Mouse (Mus musculus) liver, adult 2 months (tissue): Measurements from ENCODE around the gene Vps16. TPM values are rescaled to one million over a fixed set of nuclear protein-coding genes. Genes with fewer than 3 reads are reported as not detected.
A peak's percentile ranks its signal among the peaks of the same experiment; 100 is the strongest.

Experiments
- DNase-seq: peaks from one replicate; pipeline ENCODE4 v3.0.0-alpha.2; 2011; ENCODE audit warnings: low read depth, low spot score; ENCODE audit errors: extremely low read depth
- H3K27ac ChIP-seq: fragments of 200-500 bp; replicated peaks from 2 replicates; pipeline ENCODE4 v1.5.1; 2012; ENCODE audit warnings: low read depth, mild to moderate bottlenecking, control low read depth, inconsistent platforms, low read length; ENCODE audit not compliant: insufficient read depth
- H3K27me3 ChIP-seq: fragments of 200-500 bp; 2 replicates; pipeline ENCODE4 v1.6.1; 2012; ENCODE audit warnings: mild to moderate bottlenecking, moderate library complexity, low read length, inconsistent platforms; ENCODE audit not compliant: control insufficient read depth, insufficient read depth
- H3K36me3 ChIP-seq: fragments of 200-500 bp; 2 replicates; pipeline ENCODE4 v1.6.1; 2012; ENCODE audit warnings: low read length, inconsistent platforms; ENCODE audit not compliant: control insufficient read depth, insufficient read depth
- H3K4me1 ChIP-seq: fragments of 200-500 bp; 2 replicates; pipeline ENCODE4 v1.6.1; 2011; ENCODE audit warnings: low read length; ENCODE audit not compliant: control insufficient read depth, insufficient read depth
- H3K4me3 ChIP-seq: fragments of 200-500 bp; 2 replicates; pipeline ENCODE4 v1.5.1; 2011; ENCODE audit warnings: low read depth, mild to moderate bottlenecking, control low read depth, low read length, moderate library complexity; ENCODE audit not compliant: insufficient read depth
- H3K79me2 ChIP-seq: fragments of 200-500 bp; 2 replicates; pipeline ENCODE4 v1.6.1; 2012; ENCODE audit warnings: inconsistent platforms, mild to moderate bottlenecking, low read length, moderate library complexity; ENCODE audit not compliant: control insufficient read depth, insufficient read depth
- H3K9ac ChIP-seq: fragments of 200-500 bp; 2 replicates; pipeline ENCODE4 v1.6.1; 2012; ENCODE audit warnings: low read depth, mild to moderate bottlenecking, control low read depth, inconsistent platforms, low read length
- CTCF ChIP-seq: fragments of 200-500 bp; IDR thresholded peaks from 2 replicates; pipeline ENCODE4 v1.5.1; 2011; ENCODE audit warnings: low read depth, low read length, control low read depth
- POLR2A ChIP-seq: fragments of 200-500 bp; IDR thresholded peaks from 2 replicates; pipeline ENCODE4 v1.6.1; 2011; ENCODE audit warnings: low read length, control low read depth; ENCODE audit not compliant: insufficient read depth; ENCODE audit errors: extremely low read depth
- WGBS: fragments of 180-500 bp; shearing (Covaris S2); methylation state at CpG from one replicate; pipeline ENCODE4 v1.1.7; 2018; 5-methylcytosine and 5-hydroxymethylcytosine counted together
- polyA plus RNA-seq: library from polyadenylated mRNA; depleted of rRNA; stranded (reverse); fragments of >200 nt; gene quantifications from 2 replicates; pipeline ENCODE4 v1.2.3, GENCODE M21; 2012
- total RNA-seq: library from RNA; depleted of rRNA; stranded (reverse); fragments of >200 nt; gene quantifications from 2 replicates; pipeline ENCODE4 v1.2.3, GENCODE M21; 2014

The Vps16 gene
- total and polyA plus RNA-seq, 2 experiments, result 25.6 to 43.2 TPM

GRCm38 (mm10) chr2:130411558-130412495 is 12.3 kb upstream of the Vps16 start:
- H3K79me2 ChIP-seq, result no peaks in the 10 kb centered on the region
- DNase-seq, result peak; percentile 43
- no peak overlapping the region for H3K4me3 ChIP-seq
- 34% methylated on average over 16 of the region's 16 CpGs for WGBS
- TF ChIP-seq POLR2A (no peak), CTCF (peak; percentile 95)
- no peak overlapping the region for H3K9ac ChIP-seq
- no peak overlapping the region for H3K27ac ChIP-seq
- H3K36me3 ChIP-seq, result no peaks in the 10 kb centered on the region
- H3K4me1 ChIP-seq, result no peaks in the 10 kb centered on the region
- no peaks in the 10 kb centered on the region for H3K27me3 ChIP-seq

- H3K4me3 ChIP-seq, result no peak overlapping the region
- H3K79me2 ChIP-seq, result no peaks in the 10 kb centered on the region
- no peak overlapping the region for H3K9ac ChIP-seq
- no peak for TF ChIP-seq CTCF
- no peak for TF ChIP-seq POLR2A
- H3K27ac ChIP-seq, result no peak overlapping the region
- H3K36me3 ChIP-seq, result no peaks in the 10 kb centered on the region
- 77% methylated on average over 3 of the region's 3 CpGs for WGBS
- no peaks in the 10 kb centered on the region for H3K27me3 ChIP-seq
- no peaks in the 10 kb centered on the region for H3K4me1 ChIP-seq
- no peak for DNase-seq
These were observed 11.4 kb upstream of the Vps16 start for GRCm38 (mm10) chr2:130412775-130413174.

GRCm38 (mm10) chr2:130414094-130414856 is 9.9 kb upstream of the Vps16 start:
- DNase-seq, result no peak
- Histone ChIP-seq H3K36me3 (peaks cover 4% of the 10 kb centered on the region), H3K79me2 (no peaks in the 10 kb centered on the region), H3K4me3 (no peak overlapping the region), H3K4me1 (no peaks in the 10 kb centered on the region), H3K9ac (no peak overlapping the region), H3K27ac (no peak overlapping the region), H3K27me3 (no peaks in the 10 kb centered on the region)
- TF ChIP-seq POLR2A (no peak), CTCF (0 out of 2 replicates have a peak, but pooled peaks have one; percentile 5)
- 79% methylated on average over 6 of the region's 6 CpGs for WGBS

DNA sequence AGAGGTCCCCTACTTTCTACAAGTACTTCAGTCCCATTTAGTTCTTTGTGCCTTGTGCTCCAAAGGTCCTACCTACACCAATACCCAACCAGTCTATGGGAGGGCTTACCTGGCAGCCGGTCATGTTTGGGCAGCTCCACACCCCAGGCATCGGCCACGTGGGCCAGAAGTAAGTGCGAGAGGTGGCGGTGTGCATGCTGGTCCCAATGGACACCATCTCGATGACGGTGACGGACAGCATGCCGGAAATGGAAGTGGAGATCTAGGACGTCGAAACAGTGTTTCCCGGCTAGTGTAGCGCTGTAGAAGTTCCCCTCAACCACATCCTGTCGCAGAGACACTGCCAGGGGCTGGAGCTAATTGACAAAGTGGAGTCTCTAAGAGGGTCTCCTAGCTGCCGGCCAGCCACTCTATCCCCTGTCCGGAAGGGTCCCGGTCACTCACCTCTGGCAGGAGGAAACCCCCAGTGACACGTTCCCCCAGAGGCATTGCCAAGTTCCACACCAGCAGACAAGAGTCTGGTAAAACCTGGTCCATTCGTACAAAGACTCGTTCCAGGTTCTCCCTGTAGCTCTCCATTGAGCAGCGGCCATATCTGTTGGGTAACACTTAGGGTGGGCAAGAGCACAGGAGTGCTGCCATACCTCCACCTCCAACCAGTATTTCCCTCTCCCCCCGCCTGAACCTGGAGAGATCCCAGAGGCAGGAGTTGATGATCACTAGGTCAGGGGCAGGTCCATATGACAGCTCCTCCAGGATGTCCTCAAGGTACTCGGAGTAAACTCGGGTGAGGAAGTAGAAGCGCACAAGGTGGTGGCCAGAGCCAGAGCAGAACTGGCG is 2.1 kb upstream of the Vps16 start:
- Histone ChIP-seq H3K79me2 (peaks cover 3% of the 10 kb centered on the region; the same call in 1 of the 2 replicates), H3K27me3 (no peaks in the 10 kb centered on the region), H3K36me3 (peaks cover 4% of the 10 kb centered on the region), H3K4me1 (peaks cover 5% of the 10 kb centered on the region), H3K27ac (no peak overlapping the region), H3K4me3 (no peak overlapping the region), H3K9ac (no peak overlapping the region)
- WGBS, result 97% methylated on average over 26 of the region's 26 CpGs
- TF ChIP-seq POLR2A, result no peak
- TF ChIP-seq CTCF, result no peak
- no peak for DNase-seq

DNA sequence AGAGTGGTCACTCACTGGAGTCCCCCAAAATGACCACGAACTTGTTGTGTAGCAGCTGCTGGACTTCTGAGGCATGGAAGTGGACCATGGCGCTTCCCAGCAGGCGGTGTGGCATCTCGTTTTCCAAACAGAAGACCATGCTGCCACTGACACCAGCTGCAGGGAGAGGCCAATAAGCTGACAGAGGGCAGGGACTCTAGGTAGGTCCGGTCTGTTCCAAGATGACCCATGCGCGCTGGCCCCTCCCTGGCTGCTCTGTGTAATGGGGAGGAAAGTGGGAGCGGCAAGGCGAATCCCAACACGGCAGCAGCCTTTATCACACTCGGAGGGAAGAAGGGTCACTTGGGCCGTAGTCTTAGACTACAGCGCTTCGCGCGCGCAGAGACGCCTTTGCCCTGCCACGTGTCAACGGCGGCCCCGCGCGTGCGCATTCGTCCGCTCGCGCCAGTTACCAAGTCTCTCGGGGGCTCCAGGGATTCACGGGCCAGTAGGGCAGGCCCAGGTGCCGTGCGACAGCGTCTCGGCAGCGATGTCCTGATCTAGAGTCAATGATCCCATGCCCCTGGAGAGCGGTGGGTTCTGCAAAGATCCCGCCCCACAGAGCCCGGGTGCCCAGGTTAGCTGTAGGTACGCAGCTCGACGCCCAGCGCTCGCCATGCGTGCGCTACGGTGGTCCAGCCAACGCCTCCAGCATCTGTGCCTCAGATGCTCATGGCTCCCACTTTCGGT is 578 bp upstream of the Vps16 start:
- no peaks in the 10 kb centered on the region for H3K27me3 ChIP-seq
- H3K27ac ChIP-seq, result peak overlapping the region; percentile 71
- DNase-seq, result peak; percentile 54
- peak overlapping the region; percentile 84 for H3K4me3 ChIP-seq
- peaks cover 3% of the 10 kb centered on the region; the same call in 1 of the 2 replicates for H3K79me2 ChIP-seq
- WGBS, result 13% methylated on average over 49 of the region's 49 CpGs
- TF ChIP-seq POLR2A (no peak), CTCF (no peak)
- H3K36me3 ChIP-seq, result peaks cover 4% of the 10 kb centered on the region
- peaks cover 5% of the 10 kb centered on the region for H3K4me1 ChIP-seq
- H3K9ac ChIP-seq, result peak overlapping the region; percentile 83
